Mouse (Mus musculus) fibroblast of lung, adult 2 months (primary cell): Measurements from ENCODE around the gene 1600002K03Rik.
"Not testable (repeated sequence)": the region's sequence is repeated elsewhere in the genome, so short reads cannot be mapped to it uniquely, and the experiment has no call there.

Experiments used
- DNase-seq: peaks from one replicate; pipeline ENCODE4 v3.0.0-alpha.2; 2011; ENCODE audit warnings: low read depth

The 1600002K03Rik gene

GRCm38 (mm10) chr10:80154384-80154783, 18.4 kb upstream of the 1600002K03Rik start:
- DNase-seq = no peak

- no peak for DNase-seq
Measured at GRCm38 (mm10) chr10:80155277-80155676, 17.5 kb upstream of the 1600002K03Rik start.

GRCm38 (mm10) chr10:80156002-80156751, 16.6 kb upstream of the 1600002K03Rik start:
- no peak for DNase-seq

- no peak for DNase-seq
Measured at GRCm38 (mm10) chr10:80156752-80157053, 16.0 kb upstream of the 1600002K03Rik start.

GRCm38 (mm10) chr10:80157141-80157929, 15.4 kb upstream of the 1600002K03Rik start:
- no peak for DNase-seq

- no peak for DNase-seq
Measured at GRCm38 (mm10) chr10:80158307-80158986, 14.3 kb upstream of the 1600002K03Rik start.

- DNase-seq = no peak
Measured at GRCm38 (mm10) chr10:80159021-80159560, 13.7 kb upstream of the 1600002K03Rik start.

GRCm38 (mm10) chr10:80159561-80160454, 12.9 kb upstream of the 1600002K03Rik start:
- peak; percentile 90 for DNase-seq

- no peak for DNase-seq
Measured at GRCm38 (mm10) chr10:80160455-80161371, 12.0 kb upstream of the 1600002K03Rik start.

GRCm38 (mm10) chr10:80161522-80162242, 11.1 kb upstream of the 1600002K03Rik start:
- DNase-seq = no peak

GRCm38 (mm10) chr10:80162243-80162608, 10.5 kb upstream of the 1600002K03Rik start:
- no peak for DNase-seq

GRCm38 (mm10) chr10:80162716-80163299, 9.9 kb upstream of the 1600002K03Rik start:
- DNase-seq = no peak

- DNase-seq = no peak
Measured at GRCm38 (mm10) chr10:80163721-80164120, 9.0 kb upstream of the 1600002K03Rik start.

- DNase-seq = no peak
Measured at GRCm38 (mm10) chr10:80164161-80164997, 8.4 kb upstream of the 1600002K03Rik start.

- DNase-seq = peak; percentile 89
Measured at GRCm38 (mm10) chr10:80164998-80165344, 7.8 kb upstream of the 1600002K03Rik start.

GRCm38 (mm10) chr10:80165392-80166128, 7.2 kb upstream of the 1600002K03Rik start, which contains the start of gene Cirbp:
Gene Cirbp, plus strand, starts transcription at chr10:80165985.
- no peak for DNase-seq

GRCm38 (mm10) chr10:80166136-80166535, 6.6 kb upstream of the 1600002K03Rik start:
- not testable (repeated sequence) for DNase-seq
